Mouse (Mus musculus): ENCODE measurements around the gene Gm9913.

The Gm9913 gene

DNA sequence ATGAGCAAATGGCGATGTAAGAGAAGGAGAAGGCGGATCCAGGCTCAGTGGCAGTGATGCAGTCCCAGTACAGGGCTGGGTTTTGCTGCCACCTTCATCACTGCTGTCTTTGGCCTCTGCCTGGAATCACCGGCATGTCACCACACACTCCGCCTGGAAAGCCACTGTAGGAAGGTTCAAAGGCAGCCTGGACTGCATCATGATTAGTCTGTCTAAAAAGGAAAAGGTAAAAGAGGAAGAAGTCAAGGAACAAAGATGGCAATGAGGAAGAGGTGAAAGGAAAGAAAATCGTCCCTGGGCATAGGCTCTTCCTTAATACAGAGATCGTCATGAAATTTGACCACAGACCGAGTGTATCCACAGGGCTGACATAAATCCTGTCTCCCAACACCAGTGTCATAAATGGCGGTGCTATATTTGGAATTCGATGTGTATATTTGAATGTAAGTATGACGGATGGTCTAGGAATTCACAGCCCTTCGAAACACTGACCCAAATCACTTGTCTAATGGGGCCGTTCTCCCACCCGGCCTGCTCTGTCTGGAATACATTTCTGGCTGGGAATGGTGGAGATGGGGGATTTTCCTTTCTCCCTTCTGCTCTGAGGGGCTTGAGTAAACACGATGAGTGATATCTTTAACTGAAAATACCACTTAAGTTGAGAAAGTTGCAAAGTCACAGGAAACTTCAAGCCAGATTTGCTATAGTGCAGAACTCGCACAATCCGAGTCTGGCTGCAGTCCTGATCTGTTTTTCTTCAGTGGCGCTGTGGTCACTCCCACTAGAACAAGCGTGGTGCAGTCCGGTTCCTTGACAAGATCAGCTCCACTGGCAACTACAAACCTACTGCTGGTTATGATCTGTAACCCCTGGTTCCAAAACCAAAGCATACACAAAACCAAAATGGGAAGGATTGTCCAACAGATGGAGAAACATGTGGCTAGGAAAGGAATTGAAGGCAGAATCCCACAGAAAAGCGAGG lies 9.8 kb upstream of the Gm9913 start:
- in situ Hi-C loops (cut with MboI, MseI) = no loop called here

DNA sequence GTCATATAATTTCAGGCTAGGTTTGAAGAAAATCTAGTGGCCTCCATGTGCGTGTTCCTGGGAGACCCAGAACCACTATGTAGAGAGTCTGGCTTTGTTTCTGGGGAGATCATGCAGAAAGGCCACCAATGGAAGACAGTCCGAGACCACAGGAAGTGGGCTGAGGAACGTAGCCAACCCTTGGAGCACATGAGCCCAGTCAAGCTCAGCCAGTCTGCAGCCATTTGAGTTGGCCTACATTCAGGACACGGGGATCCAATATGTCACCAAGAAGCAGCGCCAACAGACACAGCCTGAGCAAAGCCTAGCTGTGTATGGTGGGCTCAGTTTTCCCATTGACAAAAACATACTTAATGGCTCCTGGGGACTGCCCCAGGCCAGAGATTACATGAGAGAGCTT lies 8.2 kb upstream of the Gm9913 start:
- in situ Hi-C loops (cut with MboI, MseI) = no loop called here

DNA sequence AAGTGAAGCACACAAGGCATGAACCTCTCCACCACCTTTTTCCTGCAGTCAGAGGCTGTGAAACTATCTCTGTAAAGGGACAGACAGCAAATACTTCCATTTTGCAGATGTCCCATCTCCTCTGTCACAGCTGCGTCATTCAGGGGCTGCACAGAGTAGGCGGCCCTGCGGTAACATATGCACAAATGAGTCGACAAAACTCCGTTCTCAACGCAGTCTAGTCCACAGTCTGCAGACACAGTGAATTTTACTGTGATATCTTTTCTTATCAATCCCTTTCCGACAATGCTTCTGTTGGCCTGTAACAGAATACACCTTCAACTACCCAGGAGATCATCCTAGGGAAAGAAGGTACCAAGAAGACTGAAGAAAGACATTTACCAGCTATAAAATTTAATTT lies 6.7 kb upstream of the Gm9913 start:
- in situ Hi-C loops (cut with MboI, MseI) = no loop called here

DNA sequence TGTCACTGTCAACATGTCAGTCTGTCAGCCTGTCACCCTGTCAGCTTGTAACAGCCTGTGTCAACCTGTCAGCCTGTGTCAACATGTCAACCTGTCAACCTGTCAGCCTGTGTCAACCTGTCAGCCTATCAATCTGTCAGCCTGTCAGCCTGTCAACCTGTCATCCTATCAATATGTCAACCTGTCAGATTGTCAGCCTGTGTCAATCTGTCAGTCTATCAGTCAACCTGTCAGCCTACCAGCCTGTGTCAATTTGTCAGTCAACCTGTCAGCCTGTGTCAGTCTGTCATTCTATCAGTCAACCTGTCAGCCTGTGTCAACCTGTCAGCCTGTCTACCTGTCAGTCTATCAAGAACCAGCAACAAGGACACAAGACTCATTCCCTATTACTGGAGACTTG lies 3.4 kb upstream of the Gm9913 start:
- in situ Hi-C loops (cut with MboI, MseI) = no loop called here

DNA sequence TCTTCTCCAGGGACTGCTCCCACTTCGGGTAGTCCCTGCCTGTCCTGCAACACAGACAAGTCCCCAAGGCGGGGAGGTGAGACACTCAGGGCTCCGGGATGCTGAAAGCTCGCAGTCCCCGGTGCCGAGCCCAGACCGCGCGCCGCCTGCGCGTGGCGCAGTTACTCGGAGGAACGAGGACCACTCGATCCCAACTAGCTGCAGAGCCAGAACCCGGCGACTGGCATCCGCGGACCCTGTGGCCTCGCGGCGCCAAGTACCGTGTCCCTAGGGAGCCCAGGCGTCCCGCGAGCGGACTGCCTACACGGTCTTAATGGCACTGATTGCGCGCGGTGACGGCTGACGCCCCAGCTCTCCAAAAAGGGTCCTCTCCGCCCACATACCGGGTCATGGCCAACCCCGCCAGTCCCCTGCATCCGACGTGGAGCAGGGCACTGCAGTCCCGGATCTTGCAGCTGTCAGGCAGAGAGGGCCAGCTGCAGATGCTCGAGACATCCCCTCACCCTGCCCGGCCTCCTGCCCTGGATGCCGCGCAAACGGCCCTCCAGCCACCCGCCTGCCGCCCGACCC lies 942 bp downstream of the Gm9913 start:
- in situ Hi-C loops (cut with MboI, MseI) = no loop called here

DNA sequence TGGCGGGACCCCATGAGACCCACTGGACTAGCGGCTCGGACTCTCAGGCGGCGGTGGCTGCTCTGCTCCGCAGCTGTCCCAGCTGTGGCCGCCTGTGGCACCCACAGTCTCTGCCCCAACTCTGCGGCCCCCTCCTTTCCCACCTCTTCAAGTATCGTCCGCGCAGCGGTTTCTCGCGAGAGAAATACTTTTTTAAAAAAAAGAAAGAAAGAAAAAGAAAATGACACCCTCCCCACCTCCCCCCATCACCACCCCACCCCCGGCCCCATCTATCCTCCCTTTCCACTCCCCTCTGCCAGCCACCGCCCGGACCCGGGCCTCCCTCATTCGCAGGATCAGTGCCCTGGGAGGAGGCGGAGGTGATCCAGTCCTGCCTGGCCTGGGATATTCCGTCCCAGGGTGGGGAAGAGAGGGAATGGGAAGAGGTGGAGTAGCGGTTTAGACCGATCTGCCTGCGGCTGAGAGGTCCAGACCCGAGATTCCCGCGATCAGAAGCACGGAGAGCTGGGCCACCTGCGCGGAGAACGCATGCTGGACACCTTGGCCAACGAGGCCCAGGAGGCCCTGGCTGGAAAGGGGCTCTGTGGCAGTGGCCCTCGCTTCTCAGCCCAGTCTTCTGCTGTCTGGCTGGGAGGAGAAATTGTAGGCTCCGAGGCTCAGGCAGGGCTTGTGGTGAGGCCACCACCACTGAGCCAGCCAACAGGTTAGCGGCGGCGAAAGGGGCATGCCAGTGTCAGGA lies 1.6 kb downstream of the Gm9913 start:
- in situ Hi-C loops (cut with MboI, MseI) = no loop called here

DNA sequence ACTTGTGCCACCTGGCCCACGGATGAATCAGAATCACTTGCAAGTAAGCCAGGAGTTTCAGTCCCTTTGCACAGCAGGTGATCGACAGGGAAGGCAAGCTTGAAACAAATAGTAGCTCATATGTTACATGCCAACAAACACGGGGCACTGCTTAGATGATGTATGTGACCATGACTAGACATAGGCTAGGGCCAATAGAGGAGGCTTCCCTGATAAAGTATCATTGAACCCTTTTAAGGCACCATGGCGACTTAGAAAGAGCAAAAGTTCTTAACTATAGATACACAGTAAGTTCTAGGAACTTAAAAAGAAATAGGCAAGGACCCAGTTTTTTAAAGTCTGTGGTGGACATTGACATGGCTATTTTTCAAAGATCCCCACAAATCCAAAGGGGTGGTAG lies 3.0 kb downstream of the Gm9913 start, which contains the start of gene Fbn1:
TSS of gene Fbn1 (minus strand) at position 101 of the 400 bp plus-strand sequence.
- in situ Hi-C loops (cut with MboI, MseI) = no loop called here

DNA sequence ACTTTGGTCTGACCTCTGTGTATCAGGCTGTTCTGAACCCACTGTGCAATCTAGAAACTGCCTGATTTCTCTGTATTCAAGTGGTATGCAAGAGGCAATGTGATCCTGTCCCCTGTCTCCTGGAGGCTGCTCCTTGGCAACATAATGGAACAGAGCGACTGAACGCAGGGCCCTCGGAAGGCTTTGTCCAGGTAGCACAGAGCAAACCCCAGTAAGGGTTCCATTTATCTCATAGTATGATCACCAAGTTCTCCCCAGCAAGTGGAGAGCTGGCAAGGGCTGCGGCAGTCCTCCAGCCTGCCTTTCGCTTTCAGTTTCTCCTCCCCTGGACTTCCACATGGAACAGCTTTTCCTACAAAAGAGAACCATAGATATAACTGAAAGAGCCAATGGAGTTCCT lies 3.5 kb downstream of the Gm9913 start:
- in situ Hi-C loops (cut with MboI, MseI) = no loop called here

DNA sequence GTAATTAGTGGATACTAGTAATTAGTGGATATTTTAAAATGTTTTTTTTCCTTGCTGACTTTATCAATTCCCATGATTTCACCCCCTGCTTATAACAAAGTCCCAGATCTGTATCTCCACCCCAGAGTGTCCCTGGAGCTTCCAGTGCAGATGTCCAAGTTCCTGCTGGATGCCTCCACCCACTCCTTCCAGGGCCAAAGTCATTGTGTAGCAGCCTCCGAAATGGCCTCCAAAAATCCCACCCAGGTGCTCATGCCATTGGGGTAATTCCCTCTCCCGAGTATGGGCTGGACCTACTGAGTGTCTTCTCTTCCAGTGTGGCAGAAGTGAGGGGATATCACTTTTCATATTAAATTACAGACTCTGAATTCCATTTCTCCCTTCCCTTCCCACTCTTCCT lies 5.9 kb downstream of the Gm9913 start:
- in situ Hi-C loops (cut with MboI, MseI) = no loop called here

DNA sequence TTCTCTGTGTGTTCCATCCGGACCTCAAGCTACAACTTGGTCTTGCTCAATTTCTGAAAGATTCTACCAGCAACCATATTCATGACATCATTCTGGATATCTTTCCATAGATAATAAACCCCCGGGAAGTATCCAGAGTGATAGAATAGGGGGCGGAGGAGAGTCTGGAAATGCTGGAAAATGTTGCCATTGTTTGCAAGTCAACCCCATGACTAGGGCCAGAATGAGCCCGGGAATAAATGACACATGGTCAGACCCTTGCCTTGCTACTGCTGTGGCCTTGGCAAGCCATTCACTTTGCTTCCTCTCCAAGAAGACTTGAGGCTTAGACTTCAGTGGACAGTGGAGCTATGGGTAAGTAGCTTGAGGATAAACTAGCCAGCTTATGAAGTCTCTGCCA lies 7.0 kb downstream of the Gm9913 start:
- in situ Hi-C loops (cut with MboI, MseI) = no loop called here

DNA sequence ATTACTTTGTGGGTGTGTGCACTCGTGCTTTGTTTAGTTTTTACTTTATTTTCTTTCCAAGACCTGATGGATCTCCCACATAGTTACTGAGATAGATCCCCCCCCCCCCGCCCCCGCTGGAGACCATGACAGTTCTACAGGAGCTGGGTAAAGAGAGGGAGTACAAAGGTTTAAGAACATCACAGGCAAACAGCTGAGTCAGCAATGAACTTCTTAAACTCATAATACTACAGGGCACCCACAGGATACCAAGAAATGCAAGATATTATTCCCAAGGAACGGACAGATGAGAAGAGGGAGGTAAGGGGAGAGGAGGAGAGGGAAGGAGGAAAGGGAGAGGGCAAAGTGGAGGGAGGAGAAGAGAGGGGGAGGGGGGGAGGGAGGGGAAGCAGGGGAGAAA lies 7.7 kb downstream of the Gm9913 start:
- in situ Hi-C loops (cut with MboI, MseI) = no loop called here

DNA sequence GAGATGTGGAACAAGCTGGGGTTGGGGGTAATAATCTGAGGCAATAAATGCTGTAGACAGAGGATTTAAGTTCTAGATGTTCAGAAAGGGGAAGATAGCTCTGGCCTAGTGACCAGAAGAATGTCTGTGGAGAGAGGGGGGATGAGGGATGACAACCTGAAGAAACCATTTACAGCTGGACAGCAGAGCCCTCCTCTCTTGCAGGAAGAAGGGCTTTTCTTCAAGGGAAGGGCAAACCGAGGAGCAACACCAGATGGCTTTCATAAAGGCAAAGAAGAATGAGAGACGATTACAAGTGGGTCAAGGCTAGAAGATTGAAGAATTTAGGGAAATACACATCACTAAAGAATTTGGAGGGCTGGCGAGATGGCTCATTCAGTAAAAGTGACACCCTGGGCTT lies 9.5 kb downstream of the Gm9913 start:
- in situ Hi-C loops (cut with MboI, MseI) = no loop called here

DNA sequence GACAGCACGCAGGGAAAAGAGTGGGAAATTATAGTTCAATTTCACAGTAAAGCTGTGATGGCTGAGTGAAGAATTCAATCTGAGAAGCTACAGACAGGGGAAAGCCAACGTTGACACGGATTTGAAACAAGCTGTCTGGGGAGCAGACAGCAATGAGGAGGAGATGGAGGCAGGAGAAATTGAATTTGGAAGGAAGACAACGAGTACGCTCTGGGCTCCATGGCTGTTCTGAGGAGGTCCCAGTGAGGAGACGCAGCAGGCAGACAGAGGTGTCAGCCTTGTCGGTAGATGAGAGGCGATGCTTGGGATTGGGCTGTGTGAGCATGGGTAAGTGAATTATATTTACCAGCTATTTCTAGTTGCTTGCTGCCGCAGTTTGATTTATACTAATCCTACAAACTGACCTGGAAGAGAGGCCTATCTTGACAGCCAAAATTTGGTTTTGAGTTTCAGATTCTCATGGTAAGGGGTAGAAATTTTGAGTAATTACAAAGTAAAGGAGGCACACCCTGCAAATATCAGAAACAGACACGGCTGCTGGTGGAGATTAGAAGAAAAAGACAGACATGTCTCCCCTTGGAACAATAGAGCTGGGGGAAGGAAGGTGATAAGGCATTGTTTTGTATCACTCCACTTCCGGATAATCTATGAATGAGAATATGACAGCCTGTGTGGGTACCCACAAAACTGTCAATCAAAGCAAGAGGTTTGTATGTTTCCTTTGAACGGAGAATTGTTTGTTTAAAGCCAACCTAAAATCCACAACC lies 10.6 kb downstream of the Gm9913 start:
- in situ Hi-C loops (cut with MboI, MseI) = no loop called here

DNA sequence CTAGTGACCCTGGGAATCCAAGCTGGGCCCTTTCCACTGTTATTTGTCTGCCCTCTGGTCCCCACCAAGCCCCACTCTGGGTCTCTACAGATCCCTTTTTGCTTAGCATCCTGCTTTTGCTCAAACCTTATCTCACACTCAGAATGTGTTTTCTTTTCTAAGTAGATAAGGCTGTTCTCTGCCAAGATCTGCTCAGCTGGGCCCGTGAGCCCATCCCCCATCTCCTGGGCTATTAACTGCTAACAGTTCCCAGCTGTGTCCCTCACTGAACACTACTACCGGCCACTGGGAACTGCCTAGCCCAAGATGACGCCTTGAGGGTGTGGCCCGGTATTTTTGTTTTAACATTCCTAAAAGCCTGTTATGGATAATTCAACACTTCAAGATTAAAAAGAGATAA lies 11.7 kb downstream of the Gm9913 start:
- in situ Hi-C loops (cut with MboI, MseI) = no loop called here

DNA sequence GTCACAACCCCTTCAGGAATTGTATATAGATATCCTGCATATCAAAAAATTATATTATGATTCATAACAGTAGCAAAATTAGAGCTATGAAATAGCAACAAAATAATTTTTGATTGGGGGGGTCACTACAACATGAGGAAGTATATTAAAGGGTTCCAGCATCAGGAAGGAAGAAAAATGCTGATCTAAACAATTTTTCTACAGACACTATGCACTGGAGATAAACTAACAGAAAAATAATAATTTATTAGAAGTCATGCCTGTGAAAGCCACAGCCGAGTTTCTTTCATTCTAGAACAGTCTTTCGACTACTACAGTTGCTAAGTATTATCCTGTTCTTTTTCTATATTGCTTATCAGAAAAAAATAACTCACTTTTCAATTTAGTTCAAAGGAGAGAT lies 20.6 kb downstream of the Gm9913 start:
- in situ Hi-C loops (cut with MboI, MseI) = no loop called here

DNA sequence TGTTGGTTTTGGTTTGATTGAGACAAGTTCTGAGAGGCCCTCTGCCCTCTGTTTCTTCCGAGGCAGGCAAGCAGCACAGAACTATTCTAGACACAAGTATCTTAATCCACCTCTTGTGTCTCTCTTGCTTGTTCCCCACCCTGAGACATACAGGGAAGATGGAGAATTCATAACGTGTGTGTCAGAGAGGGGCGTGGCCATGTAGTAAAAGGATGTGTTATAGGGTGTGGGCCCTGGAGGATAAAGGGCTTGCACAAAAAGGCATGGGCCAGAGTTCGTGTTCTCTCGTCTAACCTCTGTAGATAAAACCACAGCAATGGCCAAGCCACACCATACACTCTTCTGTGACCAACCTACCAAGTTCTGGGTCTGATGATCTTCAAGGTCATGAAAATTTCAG lies 21.7 kb downstream of the Gm9913 start:
- in situ Hi-C loops (cut with MboI, MseI) = no loop called here

DNA sequence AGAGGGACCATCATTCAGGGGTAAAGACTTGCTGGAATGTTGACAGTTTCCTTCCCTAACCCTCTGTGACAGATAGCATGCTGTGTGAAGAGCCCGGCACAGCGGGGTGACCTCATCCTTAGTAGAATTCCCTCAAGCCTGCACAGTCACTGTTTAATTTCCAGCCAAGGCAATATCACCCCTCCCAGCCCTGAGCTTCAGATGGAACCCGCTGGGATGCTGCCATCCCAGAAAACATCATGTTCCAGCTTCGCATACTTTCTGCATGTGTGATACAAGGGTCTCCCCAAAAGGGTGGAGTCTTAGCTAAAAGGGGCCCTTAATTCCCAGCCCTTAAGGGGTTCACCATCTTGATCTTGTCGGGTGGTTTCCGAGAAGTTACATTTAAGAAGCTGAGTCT lies 25.8 kb downstream of the Gm9913 start:
- in situ Hi-C loops (cut with MboI, MseI) = no loop called here

DNA sequence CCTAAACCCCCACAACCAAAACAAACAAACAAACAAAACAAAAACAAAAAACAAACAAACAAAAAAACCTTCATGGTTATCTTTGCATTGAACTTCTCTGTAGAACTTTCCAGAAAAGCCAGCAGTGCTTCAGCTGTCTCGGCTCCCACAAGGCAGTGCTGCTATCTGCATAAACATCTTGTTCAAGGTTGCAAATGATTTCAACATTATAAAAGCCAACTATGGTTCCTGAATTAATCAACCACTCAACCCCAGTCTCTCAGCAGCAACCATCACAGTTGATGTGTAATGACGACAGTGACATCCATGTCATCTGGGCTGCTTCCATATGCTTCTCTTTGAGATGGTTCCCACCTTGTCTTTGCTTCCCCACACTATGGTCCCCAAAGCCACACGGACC lies 34.8 kb downstream of the Gm9913 start:
- in situ Hi-C loops (cut with MboI, MseI) = no loop called here

DNA sequence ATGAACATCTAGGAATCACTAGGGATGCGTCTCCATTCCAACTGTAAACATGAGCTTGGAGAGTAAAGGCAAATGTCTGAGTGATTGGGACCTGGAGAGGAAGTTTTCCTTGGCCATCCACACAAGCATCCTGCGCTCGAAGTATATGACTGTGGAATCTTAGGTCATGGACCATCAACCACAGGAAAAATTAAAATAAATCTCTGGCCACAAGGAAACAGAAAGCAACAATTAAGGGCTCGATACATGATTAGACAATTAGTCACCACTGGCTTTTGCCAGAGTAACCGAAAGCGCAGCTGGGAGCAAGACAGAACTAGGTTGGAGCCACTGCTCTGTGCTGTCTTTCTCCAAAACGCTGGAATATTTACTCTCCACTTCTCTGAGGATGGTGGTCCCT lies 35.7 kb downstream of the Gm9913 start:
- in situ Hi-C loops (cut with MboI, MseI) = no loop called here

DNA sequence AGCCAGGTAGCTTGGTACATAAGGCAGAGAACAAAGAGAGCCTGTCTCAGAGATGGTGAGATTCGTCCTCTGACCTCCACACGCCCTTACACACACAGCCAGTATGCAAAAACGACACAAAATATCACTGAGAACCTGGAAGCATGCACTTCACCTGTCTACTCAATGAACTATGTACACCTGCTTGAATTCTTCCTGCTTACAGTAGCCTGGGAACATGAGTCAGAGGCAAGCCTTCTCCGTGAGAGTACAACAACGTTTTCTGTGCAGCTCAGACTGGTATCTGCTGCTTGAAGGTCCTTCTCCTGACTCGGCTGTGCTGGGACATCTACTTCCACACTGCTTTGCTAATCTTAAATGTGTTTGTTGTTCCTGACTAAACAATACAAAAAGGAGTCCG lies 36.6 kb downstream of the Gm9913 start:
- in situ Hi-C loops (cut with MboI, MseI) = no loop called here

DNA sequence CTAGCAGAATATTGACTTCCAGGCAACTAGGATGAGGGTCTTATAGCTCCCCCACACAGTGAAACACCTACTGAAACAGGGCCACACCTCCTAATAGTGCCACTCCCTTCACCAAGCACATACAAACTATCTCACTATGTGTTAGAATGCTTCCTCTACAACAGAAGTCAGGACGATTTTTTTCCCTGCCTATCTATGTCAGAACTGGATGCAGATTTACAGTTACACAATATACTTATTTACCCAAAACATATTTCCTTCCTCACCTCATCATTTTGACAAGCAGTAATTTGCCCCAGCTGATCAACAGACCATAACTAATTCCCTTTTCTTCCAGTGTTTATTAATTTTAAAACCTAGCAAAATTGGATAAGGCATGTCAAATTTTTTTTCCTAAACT lies 38.8 kb downstream of the Gm9913 start:
- in situ Hi-C loops (cut with MboI, MseI) = no loop called here

DNA sequence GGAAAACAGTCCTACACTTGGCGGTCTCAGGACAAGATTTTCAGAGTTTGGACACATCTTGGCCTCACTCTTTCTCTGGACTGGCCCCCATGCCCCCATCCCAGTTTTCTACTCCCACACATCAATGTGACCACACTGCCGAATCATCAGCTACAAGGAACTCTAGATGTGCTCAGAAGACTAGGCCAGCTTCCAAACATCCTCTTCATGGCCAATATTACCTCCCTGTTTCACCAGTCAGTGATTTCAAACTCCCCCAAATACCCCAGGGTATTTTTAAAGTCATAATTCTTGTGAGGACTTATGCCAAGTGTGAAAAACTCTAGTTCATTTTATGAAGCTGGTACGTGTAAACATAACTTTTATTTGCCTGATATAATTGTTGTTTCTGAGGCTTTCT lies 40.1 kb downstream of the Gm9913 start:
- in situ Hi-C loops (cut with MboI, MseI) = no loop called here

Data from T-helper 2 cell (primary cell).